ENCODE assay signal across 24 mouse cellular contexts in the genomic region with DNA sequence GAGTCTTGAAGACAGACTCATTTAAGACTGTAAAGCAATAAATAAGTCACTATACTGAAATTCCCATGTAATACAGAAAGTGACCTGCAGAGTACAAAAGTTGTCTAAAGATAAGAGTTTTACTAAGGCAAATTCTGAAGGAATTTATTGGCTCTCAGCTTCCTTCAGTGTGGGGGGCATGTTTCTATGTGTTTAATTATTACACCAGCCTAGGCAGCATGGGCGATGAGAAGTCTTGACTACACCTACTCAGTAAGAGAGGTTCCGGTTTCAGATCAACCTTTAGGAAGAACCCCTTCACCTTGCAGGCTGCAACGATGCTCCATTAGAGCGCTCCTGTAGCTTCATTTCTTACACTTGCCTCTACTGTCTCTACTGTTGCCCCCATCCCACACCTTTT. TPM values are rescaled to one million over a fixed set of nuclear protein-coding genes. Genes with fewer than 3 reads are reported as not detected.
A peak's percentile ranks its signal among the peaks of the same experiment; 100 is the strongest.
DNase-seq lines count a peak whose midpoint lies in the region; TF ChIP-seq lines count a peak whose summit lies in the region.
"Had no signal": no experiment of that assay in that cellular context is flagged by ENCODE, and none has a peak within 500 bp of the region (broad histone marks: within the 10 kb centered on the region; RNA-seq: fewer than 3 reads in every experiment).

No protein-coding gene starts in this region.

- TF ChIP-seq EP300 in heart, adult 2 months (IDR thresholded peaks at IDR 0.05; ENCODE audit: insufficient read depth, low read depth, low read length): no peak

- no peaks in the 10 kb centered on the region for H3K79me2 ChIP-seq in heart, adult 2 months (replicated peaks; ENCODE audit: control insufficient read depth, insufficient read depth, low read length)

- no peak overlapping the region for H3K9ac ChIP-seq in heart, adult 2 months (ENCODE audit: low read depth, low read length)
- H3K9ac ChIP-seq: embryonic facial prominence, embryonic 12.5 days; forebrain, embryonic 13.5 days; forebrain, embryonic 15.5 days; forebrain, postnatal 0 days had no signal

- TF ChIP-seq CTCF in heart, adult 2 months (IDR thresholded peaks at IDR 0.05): 0 out of 2 replicates have a peak, but pooled peaks have one; percentile 17
- TF ChIP-seq CTCF in layer of hippocampus, adult 2 months (conservative IDR thresholded peaks at IDR 0.05): peak; percentile 43

- no peak overlapping the region for H3K4me3 ChIP-seq in heart, adult 2 months
- no peak overlapping the region for H3K4me3 ChIP-seq in layer of hippocampus, adult 2 months
- H3K4me3 ChIP-seq: embryonic facial prominence, embryonic 10.5 days; embryonic facial prominence, embryonic 12.5 days; forebrain, embryonic 13.5 days; forebrain, embryonic 15.5 days had no signal

- H3K27ac ChIP-seq in heart, adult 2 months: no peak overlapping the region
- no peak overlapping the region for H3K27ac ChIP-seq in layer of hippocampus, adult 2 months
- H3K27ac ChIP-seq: embryonic facial prominence, embryonic 10.5 days; embryonic facial prominence, embryonic 12.5 days; forebrain, embryonic 13.5 days; forebrain, embryonic 15.5 days had no signal

- H3K27me3 ChIP-seq in heart, adult 2 months (ENCODE audit: control insufficient read depth, insufficient read depth, low read length): no peaks in the 10 kb centered on the region
- H3K27me3 ChIP-seq: CH12.LX; embryonic facial prominence, embryonic 12.5 days; forebrain, embryonic 13.5 days; forebrain, embryonic 15.5 days had no signal

- intact Hi-C loops in heart, adult 2 months (cut with DNase I): no loop called here
- intact Hi-C loops in heart, postnatal 10 days (cut with DNase I): no loop called here

- no peak for TF ChIP-seq POLR2A in heart, adult 2 months (IDR thresholded peaks at IDR 0.05; ENCODE audit: insufficient read depth, low read depth, low read length)

- no peaks in the 10 kb centered on the region for H3K4me1 ChIP-seq in heart, adult 2 months (ENCODE audit: control insufficient read depth, insufficient read depth, low read length)
- H3K4me1 ChIP-seq: embryonic facial prominence, embryonic 12.5 days; forebrain, embryonic 13.5 days; forebrain, embryonic 15.5 days had no signal

- WGBS in heart, adult 2 months: 94% methylated on average over 4 of the region's 4 CpGs

- no peak for DNase-seq in heart, adult 2 months
- no peak for DNase-seq in heart, postnatal 10 days
- no peak for DNase-seq in layer of hippocampus, adult 2 months (ENCODE audit: low spot score in 2 of 2)
- DNase-seq in layer of hippocampus, adult 8-10 months (ENCODE audit: low spot score in 2 of 2): no peak
- no peak for DNase-seq in kidney, postnatal 36 days
- DNase-seq: adrenal gland, adult 2 months; adrenal gland, postnatal 10 days; adrenal gland, postnatal 25 days; B cell, adult 2 months; cerebellum, adult 11 months; cerebellum, adult 18-20 months; cerebellum, adult 8-10 months; cerebellum, adult 9-11 months; cerebellum, postnatal 14 days; cerebellum, postnatal 36 days; forebrain, postnatal 0 days had no signal

- no peaks in the 10 kb centered on the region for H3K36me3 ChIP-seq in heart, adult 2 months (ENCODE audit: control insufficient read depth, insufficient read depth, low read length)
- H3K36me3 ChIP-seq: embryonic facial prominence, embryonic 10.5 days; embryonic facial prominence, embryonic 12.5 days; forebrain, embryonic 15.5 days had no signal

RNA-seq across cellular contexts. Expression of gene Aspn, which starts 13.6 kb away (rescaled TPM):
- total RNA-seq in heart, adult 2 months (2021): 10 to 100 TPM; 13.8 to 16.7 TPM
- 4.3 and 12.0 TPM in 2 replicates for polyA plus RNA-seq in heart, adult 2 months (2012; rRNA removed)
- 100 to 1,000 TPM in 1 of 2 experiments, 10 to 100 TPM in 1; 89.0 to 113 TPM for total RNA-seq in heart, postnatal 10 days (2021)
- 1 to 10 TPM in 1 of 2 experiments, under 1 TPM in 1; 0.83 to 1.2 TPM for total RNA-seq in layer of hippocampus, adult 2 months (2021)
- total RNA-seq in layer of hippocampus, adult 8-10 months (2022): 1 to 10 TPM in 2 of 4 experiments, under 1 TPM in 2; 0.85 to 1.0 (median 0.99) TPM
- total RNA-seq: CH12.LX; common myeloid progenitor, adult 5-6 weeks; G1E had no signal
- polyA plus RNA-seq: CD4-positive, CD25-positive, alpha-beta regulatory T cell, adult 4 months; G1E had no signal

RNA-seq across cellular contexts. Expression of gene Ecm2, which starts 26.0 kb away (rescaled TPM):
- total RNA-seq in heart, adult 2 months (2021): 10 to 100 TPM; 13.4 to 15.4 TPM
- 8.2 and 14.8 TPM in 2 replicates for polyA plus RNA-seq in heart, adult 2 months (2012; rRNA removed)
- total RNA-seq in heart, postnatal 10 days (2021): 10 to 100 TPM; 20.1 to 20.6 TPM
- total RNA-seq in layer of hippocampus, adult 2 months (2021): 1 to 10 TPM; 6.5 to 8.1 TPM
- 1 to 10 TPM; 6.6 to 9.4 (median 7.3) TPM for total RNA-seq in layer of hippocampus, adult 8-10 months (2022)

RNA-seq across cellular contexts. Expression of gene Tes3-ps, which starts 37.5 kb away (rescaled TPM):
- total RNA-seq in heart, adult 2 months (2021): 1 to 10 TPM in 1 of 2 experiments, under 1 TPM in 1; 0.99 to 1.4 TPM
- 0.08 and 0.09 TPM in 2 replicates for polyA plus RNA-seq in heart, adult 2 months (2012; rRNA removed)
- total RNA-seq in heart, postnatal 10 days (2021): 1 to 10 TPM; 1.6 TPM
- 1 to 10 TPM in 1 of 2 experiments, under 1 TPM in 1; 0.79 to 1.7 TPM for total RNA-seq in layer of hippocampus, adult 2 months (2021)
- total RNA-seq in layer of hippocampus, adult 8-10 months (2022): 1 to 10 TPM in 3 of 4 experiments, under 1 TPM in 1; 0.79 to 2.0 (median 1.8) TPM
- polyA plus RNA-seq: adrenal gland, adult 2 months had no signal

RNA-seq across cellular contexts. Expression of gene Omd, which starts 51.6 kb away (rescaled TPM):
- 1 to 10 TPM; 1.1 to 1.6 TPM for total RNA-seq in heart, adult 2 months (2021)
- polyA plus RNA-seq in heart, adult 2 months (2012; rRNA removed): 0.94 and 1.2 TPM in 2 replicates
- total RNA-seq in heart, postnatal 10 days (2021): 1 to 10 TPM; 1.1 to 1.4 TPM
- total RNA-seq in layer of hippocampus, adult 2 months (2021): under 1 TPM; 0.31 to 0.59 TPM
- 1 to 10 TPM in 2 of 4 experiments, under 1 TPM in 2; 0.94 to 1.1 (median 1.0) TPM for total RNA-seq in layer of hippocampus, adult 8-10 months (2022)
- total RNA-seq: CH12.LX; common myeloid progenitor, adult 5-6 weeks had no signal
- polyA plus RNA-seq: G1E had no signal

Comparison
In these comparisons a context has a peak if more than half of its experiments do, and no peak if none do; other contexts are left out.
1. RNA of gene Aspn, which starts 13.6 kb away (total RNA-seq): 89.0 to 113 TPM in heart, postnatal 10 days and 13.8 to 16.7 TPM in heart, adult 2 months; 0.83 to 1.2 TPM in layer of hippocampus, adult 2 months and 0.85 to 1.0 TPM in layer of hippocampus, adult 8-10 months; every median in the first group is over 4 times any median in the second.